In genomic region chr13:20263173-20263572, GRCm38 (mm10) we compare ENCODE assay signal across 15 mouse cellular contexts.
DNase-seq lines count a peak whose midpoint lies in the region; TF ChIP-seq lines count a peak whose summit lies in the region.
"Had no signal": no experiment of that assay in that cellular context is flagged by ENCODE, and none has a peak within 500 bp of the region (broad histone marks: within the 10 kb centered on the region; RNA-seq: fewer than 3 reads in every experiment).

No protein-coding gene starts in this region.

- no peak overlapping the region for H3K4me3 ChIP-seq in layer of hippocampus, adult 2 months
- no peak overlapping the region for H3K4me3 ChIP-seq in bone marrow, adult 2 months (replicated peaks; ENCODE audit: control insufficient read depth, low read depth, low read length)
- H3K4me3 ChIP-seq: forebrain, embryonic 12.5 days; heart, embryonic 12.5 days; limb, embryonic 13.5 days; midbrain, embryonic 10.5 days; myocyte had no signal

- no peak for TF ChIP-seq POLR2A in bone marrow, adult 2 months (IDR thresholded peaks at IDR 0.05; ENCODE audit: borderline replicate concordance, control insufficient read depth, low read depth, low read length)

- 76% methylated on average over 1 of the region's 1 CpGs for WGBS in bone marrow, adult 2 months

- H3K4me1 ChIP-seq in bone marrow, adult 2 months (ENCODE audit: control insufficient read depth, insufficient read depth, low read length): no peaks in the 10 kb centered on the region
- H3K4me1 ChIP-seq: forebrain, embryonic 12.5 days; heart, embryonic 12.5 days; limb, embryonic 13.5 days; midbrain, embryonic 10.5 days had no signal

- TF ChIP-seq CTCF in layer of hippocampus, adult 2 months (conservative IDR thresholded peaks at IDR 0.05): peak; percentile 53
- TF ChIP-seq CTCF in bone marrow, adult 2 months (IDR thresholded peaks at IDR 0.05; ENCODE audit: control insufficient read depth, insufficient read depth, low read length): 0 out of 2 replicates have a peak, but pooled peaks have one; percentile 5

- DNase-seq in layer of hippocampus, adult 2 months (ENCODE audit: low spot score in 2 of 2): no peak
- DNase-seq in layer of hippocampus, postnatal 10 days (ENCODE audit: low spot score in 2 of 2): no peak
- DNase-seq in 416B (ENCODE audit: low read depth): peak; percentile 27
- DNase-seq in CD4-positive helper T cell, adult 2 months (ENCODE audit: low read depth, low spot score): peak; percentile 13
- DNase-seq in adrenal gland, postnatal 10 days: no peak
- DNase-seq in embryo, embryonic 10.5 days (ENCODE audit: low spot score): no peak
- DNase-seq: cerebellum, adult 18-20 months; heart, postnatal 4 days; kidney, postnatal 25 days had no signal

- no peak overlapping the region for H3K27ac ChIP-seq in layer of hippocampus, adult 2 months
- H3K27ac ChIP-seq in bone marrow, adult 2 months (ENCODE audit: control insufficient read depth, insufficient read depth, low read depth, low read length, poor library complexity): no peak overlapping the region
- H3K27ac ChIP-seq: forebrain, embryonic 12.5 days; limb, embryonic 13.5 days; midbrain, embryonic 10.5 days had no signal

Comparison
In these comparisons a context has a peak if more than half of its experiments do, and no peak if none do; other contexts are left out.
1. DNase-seq: peak in 416B (single experiment) and CD4-positive helper T cell, adult 2 months (single experiment); none in layer of hippocampus, adult 2 months (0 of 2), layer of hippocampus, postnatal 10 days (0 of 2), adrenal gland, postnatal 10 days (single experiment) and embryo, embryonic 10.5 days (single experiment).